Mouse (Mus musculus) subcutaneous adipose tissue, adult 2 months (tissue): ENCODE data around the gene Map7d1. TPM values are rescaled to one million over a fixed set of nuclear protein-coding genes. Genes with fewer than 3 reads are reported as not detected.

Experiments
- polyA plus RNA-seq: library from polyadenylated mRNA; depleted of rRNA; stranded (reverse); fragments of >200 nt; gene quantifications from 2 replicates; pipeline ENCODE4 v1.2.3, GENCODE M21; 2012; ENCODE audit warnings: low replicate concordance; rRNA removed

Gene Map7d1
- 88.8 and 106 TPM in 2 replicates for polyA plus RNA-seq

GRCm38 (mm10) chr4:126256131-126256791, at the start of gene Map7d1:
TSS of gene Map7d1 (minus strand) at chr4:126256343.

DNA sequence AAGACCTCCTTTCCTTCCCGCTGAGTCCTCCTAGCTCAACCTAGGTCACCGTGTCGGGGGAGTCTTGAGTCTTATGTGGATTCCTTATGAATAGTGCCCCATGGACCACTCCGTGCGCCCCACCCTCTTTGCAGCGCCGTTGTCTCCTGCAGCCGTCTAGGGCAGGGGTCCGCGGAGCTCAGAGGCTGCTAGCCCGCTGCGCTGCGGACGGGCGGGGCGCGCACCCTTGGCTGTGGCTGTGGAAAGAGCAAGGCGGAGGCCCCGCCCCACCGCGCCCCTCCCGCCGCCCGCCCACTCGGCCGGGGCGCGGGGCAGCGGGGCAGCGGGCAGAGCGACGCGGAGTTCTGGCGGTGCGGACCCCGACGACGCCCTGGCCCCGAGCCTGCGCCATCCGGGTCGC, 30.3 kb upstream of the Map7d1 start, which contains the start of gene Col8a2:
Gene Col8a2 (plus strand): TSS at position 302 of the 400 bp plus-strand sequence.

GRCm38 (mm10) chr4:126262119-126262807, 6.1 kb upstream of the Map7d1 start, which contains the start of gene Trappc3:
TSS of gene Trappc3 (plus strand) at chr4:126262325.

GRCm38 (mm10) chr4:126202303-126203181, 53.6 kb downstream of the Map7d1 start, which contains the start of gene Thrap3:
TSS of gene Thrap3 (minus strand) at chr4:126202760.

Other genes starting within 250 kb of the Map7d1 start
- 3.4 and 15.9 TPM in 2 replicates for gene Csf3r, start 231.8 kb downstream of the Map7d1 start, polyA plus RNA-seq
- 61.6 and 88.3 TPM in 2 replicates for gene Mrps15, start 209.4 kb downstream of the Map7d1 start, polyA plus RNA-seq
- gene Oscp1, start 197.8 kb downstream of the Map7d1 start, polyA plus RNA-seq, result 7.1 and 8.5 TPM in 2 replicates
- 67.9 and 81.9 TPM in 2 replicates for gene Lsm10, start 159.7 kb downstream of the Map7d1 start, polyA plus RNA-seq
- gene Stk40, start 152.4 kb downstream of the Map7d1 start, polyA plus RNA-seq, result 45.7 and 49.8 TPM in 2 replicates
- gene Eva1b, start 108.6 kb downstream of the Map7d1 start, polyA plus RNA-seq, result 56.7 and 137 TPM in 2 replicates
- gene Sh3d21, start 92.9 kb downstream of the Map7d1 start, polyA plus RNA-seq, result 3.2 and 3.8 TPM in 2 replicates
- 53.3 and 84.9 TPM in 2 replicates for gene Thrap3, start 53.6 kb downstream of the Map7d1 start, polyA plus RNA-seq
- gene Trappc3, start 6.0 kb upstream of the Map7d1 start, polyA plus RNA-seq, result 68.1 and 71.5 TPM in 2 replicates
- gene Col8a2, start 30.4 kb upstream of the Map7d1 start, polyA plus RNA-seq, result 0.82 and 5.8 TPM in 2 replicates
- gene Adprhl2, start 65.4 kb upstream of the Map7d1 start, polyA plus RNA-seq, result 38.9 and 56.9 TPM in 2 replicates
- gene Tekt2, start 69.3 kb upstream of the Map7d1 start, polyA plus RNA-seq, result 5.2 and 14.5 TPM in 2 replicates
- 6.7 and 26.2 TPM in 2 replicates for gene Ago3, start 173.2 kb upstream of the Map7d1 start, polyA plus RNA-seq
- gene Ago1, start 212.2 kb upstream of the Map7d1 start, polyA plus RNA-seq, result 12.5 and 29.0 TPM in 2 replicates